Mouse (Mus musculus) spleen, adult 2 months (tissue): ENCODE data around the gene Atg4d. TPM values are rescaled to one million over a fixed set of nuclear protein-coding genes. Genes with fewer than 3 reads are reported as not detected.

Experiments
- DNase-seq, 2 experiments: peaks; one replicate each; pipeline versions ENCODE4 v3.0.0 to v3.0.0-alpha.2; 2012 to 2021; ENCODE audit warnings: low spot score in 2 of 2, low read depth in 1 of 2
- H3K27ac ChIP-seq: fragments of 200-500 bp; 2 replicates; pipeline ENCODE4 v1.5.1; 2012; ENCODE audit warnings: low read length, inconsistent platforms; ENCODE audit not compliant: insufficient read depth
- H3K27me3 ChIP-seq: fragments of 200-500 bp; 2 replicates; pipeline ENCODE4 v1.6.1; 2012; ENCODE audit warnings: mild to moderate bottlenecking, moderate library complexity, low read length, inconsistent platforms; ENCODE audit not compliant: control insufficient read depth, insufficient read depth
- H3K36me3 ChIP-seq: fragments of 200-500 bp; 2 replicates; pipeline ENCODE4 v1.6.1; 2012; ENCODE audit warnings: mild to moderate bottlenecking, low read length, inconsistent platforms; ENCODE audit not compliant: control insufficient read depth, insufficient read depth
- H3K4me1 ChIP-seq: fragments of 200-500 bp; 2 replicates; pipeline ENCODE4 v1.6.1; 2011; ENCODE audit warnings: inconsistent platforms; ENCODE audit not compliant: control insufficient read depth, insufficient read depth, insufficient read length
- H3K4me3 ChIP-seq: fragments of 200-500 bp; 2 replicates; pipeline ENCODE4 v1.5.1; 2011; ENCODE audit warnings: mild to moderate bottlenecking, inconsistent platforms; ENCODE audit not compliant: insufficient read depth, insufficient read length; ENCODE audit errors: extremely low read depth
- CTCF ChIP-seq: fragments of 200-500 bp; IDR thresholded peaks from 2 replicates; pipeline ENCODE4 v1.5.1; 2011; ENCODE audit warnings: mild to moderate bottlenecking, inconsistent platforms; ENCODE audit not compliant: insufficient read depth, insufficient read length, insufficient replicate concordance; ENCODE audit errors: extremely low read depth
- POLR2A ChIP-seq: fragments of 200-500 bp; IDR thresholded peaks from 2 replicates; pipeline ENCODE4 v1.6.1; 2011; ENCODE audit warnings: low read depth, low read length, inconsistent platforms
- WGBS: fragments of 180-500 bp; shearing (Covaris S2); methylation state at CpG from one replicate; pipeline ENCODE4 v1.1.7; 2018; 5-methylcytosine and 5-hydroxymethylcytosine counted together
- polyA plus RNA-seq: library from polyadenylated mRNA; depleted of rRNA; stranded (reverse); fragments of >200 nt; gene quantifications from 2 replicates; pipeline ENCODE4 v1.2.3, GENCODE M21; 2012

The Atg4d gene
- polyA plus RNA-seq, 1 experiment = 44.8 TPM

GRCm38 (mm10) chr9:21273094-21273493 is 8.0 kb downstream of the Atg4d start:
- Histone ChIP-seq H3K4me3 (no peak overlapping the region), H3K36me3 (peaks cover 70% of the 10 kb centered on the region), H3K27me3 (no peaks in the 10 kb centered on the region), H3K27ac (no peak overlapping the region), H3K4me1 (no peaks in the 10 kb centered on the region)
- no peak for TF ChIP-seq CTCF
- TF ChIP-seq POLR2A = no peak
- 96% methylated on average over 8 of the region's 8 CpGs for WGBS
- no peak for DNase-seq

- Histone ChIP-seq H3K27me3 (no peaks in the 10 kb centered on the region), H3K4me3 (no peak overlapping the region), H3K36me3 (peaks cover 67% of the 10 kb centered on the region), H3K4me1 (no peaks in the 10 kb centered on the region), H3K27ac (no peak overlapping the region)
- 90% methylated on average over 7 of the region's 7 CpGs for WGBS
- TF ChIP-seq POLR2A (no peak), CTCF (no peak)
- DNase-seq = no peak
Measured at GRCm38 (mm10) chr9:21273520-21274228, 8.6 kb downstream of the Atg4d start.

GRCm38 (mm10) chr9:21274336-21274735 is 9.2 kb downstream of the Atg4d start:
- TF ChIP-seq POLR2A (no peak), CTCF (no peak)

GRCm38 (mm10) chr9:21275013-21275710 is 10.1 kb downstream of the Atg4d start:
- H3K27me3 ChIP-seq = no peaks in the 10 kb centered on the region
- TF ChIP-seq POLR2A (no peak), CTCF (no peak)
- no peak overlapping the region for H3K4me3 ChIP-seq
- 88% methylated on average over 7 of the region's 7 CpGs for WGBS
- no peak for DNase-seq
- no peaks in the 10 kb centered on the region for H3K4me1 ChIP-seq
- no peak overlapping the region for H3K27ac ChIP-seq
- peaks cover 72% of the 10 kb centered on the region for H3K36me3 ChIP-seq

More at GRCm38 (mm10) chr9:21274336-21274735, 9.2 kb downstream of the Atg4d start:
- DNase-seq = no peak
- Histone ChIP-seq H3K27ac (no peak overlapping the region), H3K4me1 (no peaks in the 10 kb centered on the region), H3K36me3 (peaks cover 68% of the 10 kb centered on the region), H3K4me3 (no peak overlapping the region), H3K27me3 (no peaks in the 10 kb centered on the region)
- 92% methylated on average over 3 of the region's 3 CpGs for WGBS

GRCm38 (mm10) chr9:21275727-21276126 is 10.6 kb downstream of the Atg4d start:
- no peak for TF ChIP-seq POLR2A
- 93% methylated on average over 12 of the region's 12 CpGs for WGBS
- Histone ChIP-seq H3K36me3 (peaks cover 72% of the 10 kb centered on the region), H3K4me1 (no peaks in the 10 kb centered on the region), H3K4me3 (no peak overlapping the region), H3K27ac (no peak overlapping the region), H3K27me3 (no peaks in the 10 kb centered on the region)
- DNase-seq = no peak

- WGBS = 89% methylated on average over 8 of the region's 8 CpGs
- Histone ChIP-seq H3K4me1 (no peaks in the 10 kb centered on the region), H3K36me3 (peaks cover 71% of the 10 kb centered on the region)
Measured at GRCm38 (mm10) chr9:21276307-21276706, 11.2 kb downstream of the Atg4d start.

GRCm38 (mm10) chr9:21277776-21278175 is 12.7 kb downstream of the Atg4d start:
- TF ChIP-seq POLR2A (no peak), CTCF (no peak)
- no peak overlapping the region for H3K4me3 ChIP-seq
- H3K4me1 ChIP-seq = no peaks in the 10 kb centered on the region
- no peaks in the 10 kb centered on the region for H3K27me3 ChIP-seq
- DNase-seq = no peak
- 94% methylated on average over 5 of the region's 5 CpGs for WGBS
- peaks cover 69% of the 10 kb centered on the region for H3K36me3 ChIP-seq
- no peak overlapping the region for H3K27ac ChIP-seq

More at GRCm38 (mm10) chr9:21276307-21276706, 11.2 kb downstream of the Atg4d start:
- Histone ChIP-seq H3K27ac (no peak overlapping the region), H3K4me3 (no peak overlapping the region), H3K27me3 (no peaks in the 10 kb centered on the region)
- TF ChIP-seq CTCF = no peak
- TF ChIP-seq POLR2A = no peak
- no peak for DNase-seq
